Mouse (Mus musculus): ENCODE data around the gene Vars.
"Not testable (repeated sequence)": the region's sequence is repeated elsewhere in the genome, so short reads cannot be mapped to it uniquely, and the experiment has no call there.

The Vars gene

DNA sequence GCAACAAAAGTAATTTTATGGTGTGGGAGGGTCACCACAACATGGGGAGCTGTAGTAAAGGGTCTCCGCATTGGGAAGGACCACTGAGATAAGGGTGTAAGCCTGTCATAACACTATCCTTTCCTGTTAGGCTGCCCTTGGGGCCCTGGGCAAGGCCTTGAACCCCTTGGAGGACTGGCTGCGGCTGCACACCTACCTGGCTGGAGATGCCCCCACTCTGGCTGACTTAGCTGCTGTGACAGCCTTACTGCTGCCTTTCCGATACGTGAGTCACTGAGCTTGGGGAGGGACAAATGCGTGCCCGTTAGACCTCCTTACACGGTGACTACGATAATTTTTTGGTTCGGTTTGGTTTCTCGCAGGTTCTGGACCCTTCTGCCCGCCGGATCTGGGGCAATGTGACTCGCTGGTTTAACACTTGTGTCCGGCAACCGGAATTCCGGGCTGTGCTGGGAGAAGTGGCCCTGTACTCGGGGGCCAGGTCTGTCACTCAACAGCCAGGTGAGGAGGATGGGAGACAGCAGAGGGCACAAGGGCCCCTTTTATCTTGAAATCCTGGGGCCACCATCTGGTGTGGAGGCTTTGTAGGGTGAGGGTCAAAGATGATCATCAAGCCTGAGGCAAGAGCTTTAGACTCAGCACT, 3.4 kb downstream of the Vars start:
- DNase-seq: no peak

DNA sequence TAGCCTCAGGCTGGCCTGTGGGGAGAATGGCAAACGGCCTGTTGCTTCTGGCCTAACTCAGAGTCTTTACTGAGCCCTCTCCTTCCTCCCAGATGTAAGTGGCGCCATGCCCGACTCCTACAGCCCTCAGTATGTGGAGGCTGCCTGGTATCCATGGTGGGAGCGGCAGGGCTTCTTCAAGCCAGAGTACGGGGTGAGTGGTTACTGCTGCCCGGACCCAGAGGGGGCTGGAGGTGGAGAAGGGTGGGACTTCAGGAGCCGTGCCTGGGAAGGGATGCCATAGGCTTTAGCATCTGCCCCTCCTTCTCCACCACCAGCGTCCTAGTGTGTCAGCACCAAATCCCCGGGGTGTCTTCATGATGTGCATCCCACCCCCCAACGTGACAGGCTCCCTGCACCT, 4.4 kb downstream of the Vars start:
- no peak for DNase-seq

DNA sequence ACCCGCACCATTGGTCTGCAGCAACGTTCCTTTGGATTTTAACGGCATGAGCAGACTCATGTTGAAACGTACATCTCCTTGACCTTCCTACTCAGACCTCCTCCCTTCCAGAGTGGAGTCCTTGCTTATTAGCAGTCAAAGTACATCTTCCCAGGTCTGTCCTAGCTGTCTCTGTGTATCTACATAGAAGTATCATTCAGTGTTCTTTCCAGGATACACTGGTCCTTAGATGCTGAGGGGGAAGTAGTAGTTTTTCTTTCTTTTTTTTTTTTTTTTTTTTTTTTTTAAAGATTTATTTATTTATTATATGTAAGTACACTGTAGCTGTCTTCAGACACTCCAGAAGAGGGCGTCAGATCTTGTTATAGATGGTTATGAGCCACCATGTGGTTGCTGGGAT, 5.1 kb downstream of the Vars start:
- not testable (repeated sequence) for DNase-seq

DNA sequence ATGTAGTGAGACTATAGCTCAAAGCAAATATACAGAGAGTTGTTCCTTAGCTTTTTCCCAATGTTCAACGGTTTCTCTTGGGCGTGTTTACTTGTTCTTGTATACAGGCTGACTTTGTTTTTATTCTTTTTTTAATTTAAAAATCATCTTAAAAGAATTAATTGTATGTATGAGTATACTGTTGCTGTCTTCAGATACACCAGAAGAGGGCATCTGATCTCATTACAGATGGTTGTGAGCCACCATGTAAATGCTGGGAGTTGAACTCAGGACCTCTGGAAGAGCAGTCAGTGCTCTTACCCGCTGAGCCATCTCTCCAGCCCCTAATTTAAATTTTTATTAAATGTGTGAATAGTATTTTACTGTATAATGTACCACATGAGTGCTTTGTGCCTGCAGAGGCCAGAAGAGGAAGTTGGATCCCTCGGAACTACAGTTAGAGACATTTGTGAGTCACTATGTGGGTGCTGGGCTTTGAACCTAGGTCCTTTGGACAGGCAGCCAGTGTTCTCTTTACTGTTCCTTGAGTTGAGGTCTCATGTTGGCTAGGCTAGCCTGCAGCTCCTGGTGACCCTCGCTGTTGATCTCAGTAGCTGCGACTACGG, 6.7 kb downstream of the Vars start:
- DNase-seq: no peak

DNA sequence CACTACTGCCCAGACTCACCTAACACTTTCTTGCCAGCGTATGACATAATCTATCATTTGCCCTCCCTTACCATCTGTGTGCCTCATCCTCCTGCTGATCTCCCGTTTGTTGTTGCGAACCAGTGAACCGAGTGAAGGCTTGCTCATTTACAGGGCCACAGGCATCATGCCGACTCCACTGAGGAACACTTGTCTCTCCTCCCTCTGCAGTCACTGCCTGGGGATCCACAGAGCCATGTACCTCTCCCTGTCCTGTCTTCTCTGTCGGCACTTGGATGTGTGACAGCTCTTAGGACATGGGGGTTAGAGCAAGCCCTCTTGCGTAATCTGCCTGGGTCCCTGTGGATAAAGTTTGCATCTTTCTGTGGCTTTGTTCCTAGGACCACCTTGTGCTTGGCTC, 8.8 kb downstream of the Vars start:
- no peak for DNase-seq

DNA sequence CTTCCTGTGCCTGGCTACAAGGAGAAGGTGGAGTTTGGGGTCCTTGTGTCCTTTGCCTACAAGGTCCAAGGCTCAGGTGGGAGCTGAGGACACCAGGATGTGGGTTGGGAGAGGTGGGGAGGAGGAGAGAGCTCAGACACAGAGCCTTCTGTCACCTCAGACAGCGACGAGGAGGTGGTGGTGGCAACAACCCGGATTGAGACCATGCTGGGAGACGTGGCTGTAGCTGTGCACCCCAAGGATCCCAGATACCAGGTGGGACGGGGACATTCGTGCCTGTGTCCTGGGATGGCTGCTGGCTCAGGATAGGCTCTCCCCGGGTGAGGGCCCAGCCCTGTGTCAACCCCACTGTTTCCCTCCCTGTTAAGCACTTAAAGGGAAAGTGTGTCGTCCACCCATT, 10.7 kb downstream of the Vars start:
- DNase-seq: no peak

DNA sequence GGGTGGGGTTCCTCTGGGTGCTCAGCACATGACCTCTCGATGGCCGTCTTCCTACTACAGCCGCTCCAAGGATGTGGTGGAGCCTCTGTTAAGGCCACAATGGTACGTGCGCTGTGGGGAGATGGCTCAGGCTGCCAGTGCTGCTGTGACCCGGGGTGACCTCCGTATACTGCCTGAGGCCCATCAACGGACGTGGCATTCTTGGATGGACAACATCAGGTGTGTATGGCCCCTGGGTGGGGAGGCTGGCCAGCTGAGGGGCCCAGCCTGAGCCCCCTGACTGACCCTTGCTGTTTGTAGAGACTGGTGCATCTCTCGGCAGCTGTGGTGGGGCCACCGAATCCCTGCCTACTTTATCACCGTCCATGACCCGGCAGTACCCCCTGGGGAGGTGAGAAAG, 11.6 kb downstream of the Vars start:
- DNase-seq: no peak

DNA sequence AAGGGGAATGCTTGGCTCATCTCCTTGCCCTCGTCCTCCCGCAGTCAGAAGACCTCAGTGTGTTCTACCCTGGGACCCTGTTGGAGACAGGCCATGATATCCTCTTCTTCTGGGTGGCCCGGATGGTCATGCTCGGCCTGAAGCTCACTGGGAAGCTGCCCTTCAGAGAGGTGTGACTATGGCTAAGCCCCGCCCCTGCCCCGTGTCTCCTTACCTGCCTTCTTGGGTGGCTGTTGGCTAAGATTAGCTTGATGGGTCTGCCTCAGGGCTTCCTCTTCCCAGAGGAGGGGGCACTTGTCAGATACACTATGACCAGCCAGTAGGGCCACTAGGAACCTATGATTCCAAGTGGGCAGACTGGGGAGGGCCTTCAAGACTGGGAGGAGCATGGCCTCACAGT, 12.4 kb downstream of the Vars start:
- DNase-seq: no peak

DNA sequence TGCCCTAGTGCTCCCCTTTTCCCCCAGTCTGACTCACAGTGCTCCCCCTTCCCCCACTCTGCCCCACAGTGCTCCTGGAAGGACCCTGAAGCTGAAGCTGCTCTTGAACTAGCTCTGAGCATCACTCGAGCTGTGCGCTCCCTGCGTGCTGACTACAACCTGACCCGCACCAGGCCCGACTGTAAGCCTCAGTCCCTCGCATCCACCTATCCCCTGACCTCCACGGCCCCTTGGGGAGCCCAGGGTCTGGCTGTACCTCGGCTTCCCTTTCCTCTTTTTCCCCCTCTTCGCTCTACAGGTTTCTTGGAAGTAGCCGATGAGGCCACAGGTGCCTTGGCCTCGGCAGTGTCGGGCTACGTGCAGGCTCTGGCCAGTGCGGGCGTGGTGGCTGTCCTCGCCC, 14.5 kb downstream of the Vars start:
- DNase-seq: no peak

DNA sequence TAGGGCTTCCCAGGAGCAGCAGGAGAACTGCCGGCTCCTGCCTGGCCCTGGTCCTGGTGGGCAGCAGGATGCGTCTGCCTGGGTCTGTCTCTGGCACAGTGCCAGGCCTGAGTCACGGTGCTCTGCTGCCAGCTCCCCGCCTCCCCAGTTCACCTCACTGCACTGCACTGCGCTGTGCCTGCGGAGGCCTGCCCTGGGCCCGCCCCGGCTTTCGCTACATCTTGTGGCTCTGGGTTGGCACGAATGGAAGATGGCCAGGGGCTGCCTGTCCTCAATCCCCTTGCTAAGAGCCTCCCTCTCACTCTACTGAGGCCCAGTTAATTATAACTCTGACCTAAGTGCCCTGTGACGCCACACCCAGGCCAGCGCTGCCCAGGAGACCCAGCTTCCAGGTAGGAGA, 15.6 kb downstream of the Vars start, which contains the start of gene Vwa7:
Gene Vwa7 (plus strand): TSS at position 204 of the 400 bp plus-strand sequence.
- DNase-seq: no peak

DNA sequence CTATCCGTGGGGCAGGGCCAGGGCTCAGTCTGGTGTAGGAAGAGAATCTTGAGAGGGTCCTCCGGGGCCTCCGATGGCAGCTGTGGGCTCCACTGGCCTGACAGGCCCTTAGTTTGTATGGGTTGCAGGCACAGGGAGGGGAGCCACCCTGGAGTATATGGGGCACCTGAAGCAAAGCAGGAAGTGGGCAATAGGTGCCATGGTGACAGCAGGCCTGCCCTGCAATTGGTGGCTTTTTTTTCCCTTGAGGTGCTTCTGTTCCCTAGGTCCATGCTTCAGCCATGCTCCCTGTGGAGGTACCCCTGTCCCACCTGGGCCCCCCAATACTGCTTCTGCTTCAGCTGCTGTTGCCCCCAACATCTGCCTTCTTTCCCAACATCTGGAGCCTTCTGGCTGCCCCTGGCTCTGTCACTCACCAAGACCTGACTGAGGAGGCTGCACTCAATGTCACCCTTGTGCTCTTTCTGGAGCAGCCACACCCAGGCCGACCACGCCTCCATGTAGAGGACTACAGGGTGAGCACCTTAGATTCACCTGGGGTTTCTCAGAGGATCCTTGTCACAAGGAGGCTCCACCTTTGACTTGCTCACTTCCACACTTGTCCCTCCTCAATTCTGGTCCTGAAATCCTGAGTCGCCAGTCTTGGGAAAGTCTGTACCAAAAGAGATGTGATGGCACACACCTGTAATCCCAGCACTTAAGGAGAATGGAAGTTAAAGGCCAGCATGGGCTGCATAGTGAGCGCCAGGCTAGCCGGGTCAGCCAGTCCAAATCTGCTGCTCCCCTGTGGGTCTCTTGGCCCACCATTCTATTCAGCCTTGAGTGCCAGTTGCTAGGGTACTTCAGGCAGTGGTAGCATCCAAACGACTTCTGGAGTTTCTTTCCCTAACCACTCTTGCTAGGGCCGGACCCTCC, 16.3 kb downstream of the Vars start:
- DNase-seq: no peak

DNA sequence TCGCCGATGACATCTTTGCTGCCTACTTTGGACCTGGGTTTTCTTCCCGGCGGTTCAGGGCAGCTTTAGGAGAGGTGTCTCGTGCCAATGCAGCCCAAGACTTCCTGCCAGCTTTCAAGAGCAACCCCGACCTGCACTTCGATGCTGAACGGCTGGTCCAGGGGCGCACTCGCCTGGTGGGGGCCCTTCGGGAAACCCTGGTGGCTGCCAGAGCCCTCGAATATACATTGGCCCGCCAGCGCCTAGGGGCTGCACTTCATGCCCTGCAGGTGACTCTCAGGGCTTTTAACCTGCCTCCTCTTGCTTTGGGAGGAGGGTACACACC, 16.9 kb downstream of the Vars start:
- no peak for DNase-seq

DNA sequence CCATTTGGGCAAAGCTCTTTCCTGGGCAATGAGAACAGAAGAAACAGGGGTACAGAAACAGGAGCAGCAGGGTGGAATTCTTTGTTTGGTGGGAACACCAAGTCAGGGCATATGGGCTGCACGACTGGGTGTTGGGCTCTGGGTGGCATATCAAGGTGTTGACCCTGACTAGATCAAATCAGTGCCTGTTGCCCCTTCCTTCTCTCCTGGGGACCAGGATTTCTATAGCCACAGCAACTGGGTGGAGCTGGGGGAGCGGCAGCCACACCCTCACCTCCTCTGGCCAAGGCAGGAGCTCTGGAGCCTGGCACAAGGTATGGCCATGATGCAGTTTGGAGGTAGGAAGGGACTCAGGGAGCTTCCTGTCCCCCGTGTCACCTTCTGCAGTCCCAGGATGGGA, 17.4 kb downstream of the Vars start:
- DNase-seq: no peak

DNA sequence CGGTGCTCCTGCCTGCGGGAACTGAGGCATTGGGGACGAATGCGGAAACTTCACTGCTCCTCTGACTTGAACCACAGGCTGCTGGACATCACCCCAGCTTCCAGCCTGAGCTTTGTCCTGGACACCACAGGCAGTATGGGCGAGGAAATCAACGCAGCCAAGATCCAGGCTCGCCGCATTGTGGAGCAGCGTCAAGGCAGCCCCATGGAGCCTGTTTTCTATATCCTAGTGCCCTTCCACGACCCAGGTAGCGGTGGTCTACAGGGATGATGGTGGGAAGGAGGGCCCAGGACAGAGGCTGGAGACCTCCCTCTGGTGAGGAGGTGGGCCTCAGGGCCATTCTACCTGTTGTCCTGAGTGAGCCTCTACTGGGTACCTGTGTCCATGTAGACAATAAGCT, 19.1 kb downstream of the Vars start:
- no peak for DNase-seq

DNA sequence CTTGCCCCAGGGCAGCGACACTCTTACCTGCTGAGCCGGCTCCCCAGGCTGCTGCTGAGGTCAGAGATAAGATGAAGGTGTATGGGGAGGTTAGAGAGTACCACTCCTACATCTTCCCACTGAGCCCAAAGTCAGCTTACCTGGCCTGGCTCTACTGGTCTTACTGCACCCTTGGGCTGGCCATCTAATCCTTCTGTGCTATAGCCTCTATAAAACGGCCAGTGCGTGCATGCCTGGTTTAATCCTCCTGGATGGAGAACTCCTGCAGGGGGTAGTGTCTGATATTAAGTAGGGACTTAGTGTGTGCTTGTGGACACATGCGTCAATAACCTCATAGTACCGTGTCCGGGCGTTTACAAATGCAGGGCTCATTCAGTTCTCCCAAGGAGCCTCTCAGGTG, 19.8 kb downstream of the Vars start:
- no peak for DNase-seq

DNA sequence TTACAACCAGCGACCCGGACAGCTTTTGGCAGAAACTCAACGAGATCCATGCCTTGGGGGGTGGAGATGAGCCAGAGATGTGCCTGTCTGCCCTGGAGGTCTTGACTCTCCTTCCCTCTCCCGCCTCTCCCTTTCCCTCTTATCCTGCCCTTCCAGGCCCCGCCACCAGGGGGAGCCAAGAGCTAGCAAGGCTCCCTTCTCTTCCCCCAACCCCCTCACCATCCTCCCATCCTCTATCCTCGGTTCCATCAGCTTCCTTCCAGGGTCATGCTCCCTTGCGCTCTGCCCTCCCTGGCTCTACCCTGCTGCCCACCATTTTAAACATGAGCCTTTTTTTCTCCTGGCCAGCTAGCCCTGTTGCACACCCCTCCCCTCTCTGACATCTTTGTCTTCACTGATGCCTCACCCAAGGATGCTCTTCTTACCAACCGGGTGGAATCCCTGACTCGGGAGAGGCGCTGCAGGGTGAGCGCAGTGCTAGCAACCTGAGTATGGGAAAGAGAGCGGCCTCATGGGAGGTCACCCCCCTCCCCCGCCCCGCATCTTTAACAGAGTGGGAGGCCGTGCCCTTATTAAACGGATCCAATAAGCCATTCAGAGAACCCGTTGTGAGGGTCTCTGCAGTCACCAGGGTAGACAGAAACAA, 20.5 kb downstream of the Vars start:
- DNase-seq: peak; percentile 94

DNA sequence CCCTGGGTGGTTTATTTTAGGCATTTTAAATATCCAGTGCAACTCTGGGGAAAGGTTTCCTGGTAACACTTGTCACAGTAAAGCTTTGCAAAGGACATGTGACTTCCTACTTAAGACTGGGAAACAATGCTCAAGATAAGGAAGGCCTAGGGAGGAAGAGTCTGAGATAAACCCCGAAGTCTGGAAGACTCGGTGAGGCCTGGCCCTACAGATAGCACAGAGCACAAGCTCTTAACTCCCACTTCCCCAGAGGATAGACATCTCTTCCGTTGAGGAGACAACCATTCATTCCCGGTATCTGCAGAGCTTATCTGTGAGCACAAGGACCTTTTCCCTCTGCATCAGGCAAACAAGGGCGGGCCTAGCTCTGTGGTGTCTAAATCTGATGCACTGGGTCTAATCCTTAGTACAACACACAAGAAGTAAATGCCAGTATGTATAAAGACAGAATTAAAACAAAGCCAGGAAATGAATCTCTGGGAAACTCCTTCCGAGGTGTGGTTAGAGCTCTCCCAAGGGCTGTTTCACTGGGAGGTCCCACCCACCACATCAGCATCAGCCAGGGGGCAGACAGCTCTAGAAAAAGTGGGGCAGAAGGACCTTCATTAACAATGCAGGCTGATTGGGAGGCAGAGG, 21.2 kb downstream of the Vars start:
- peak; percentile 79 for DNase-seq

DNA sequence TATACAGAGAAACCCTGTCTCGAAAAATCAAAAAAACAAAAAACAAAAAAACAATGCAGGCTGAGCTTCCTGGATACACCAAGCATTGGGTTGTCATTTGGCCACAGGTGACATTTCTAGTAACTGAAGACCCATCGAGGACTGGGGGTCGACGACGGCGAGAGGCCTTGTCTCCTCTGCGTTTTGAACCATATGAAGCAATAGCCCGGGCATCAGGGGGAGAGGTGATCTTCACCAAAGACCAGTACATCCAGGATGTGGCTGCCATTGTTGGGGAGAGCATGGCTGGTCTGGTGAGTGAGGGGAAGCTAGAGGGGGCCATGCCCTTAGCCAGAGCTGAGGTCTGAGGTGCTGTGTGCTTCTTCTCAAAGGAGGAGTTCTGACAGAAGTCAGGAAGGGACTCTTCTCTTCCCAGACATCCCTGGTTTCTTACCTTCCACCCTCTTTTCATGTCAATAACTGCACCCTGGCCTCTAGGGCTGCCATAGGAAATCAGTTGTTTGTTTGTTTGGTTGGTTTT, 21.8 kb downstream of the Vars start:
- no peak for DNase-seq

DNA sequence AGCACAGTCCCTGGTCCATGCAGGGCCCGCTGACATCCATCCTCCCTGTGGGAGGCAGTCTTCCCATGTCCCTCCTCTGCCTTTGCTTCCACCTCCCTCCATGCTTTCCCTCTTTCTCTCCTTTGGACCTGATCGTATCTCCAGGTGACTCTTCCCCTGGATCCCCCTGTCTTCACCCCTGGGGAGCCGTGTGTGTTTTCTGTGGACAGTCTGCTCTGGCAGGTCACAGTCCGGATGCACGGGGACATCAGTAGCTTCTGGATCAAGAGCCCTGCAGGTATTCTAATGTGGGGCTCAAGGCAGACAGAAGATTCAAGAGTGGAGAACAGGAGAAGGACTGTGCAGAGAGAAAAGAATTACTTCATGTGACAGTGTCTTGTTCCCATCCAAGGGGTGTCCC, 22.4 kb downstream of the Vars start:
- no peak for DNase-seq

DNA sequence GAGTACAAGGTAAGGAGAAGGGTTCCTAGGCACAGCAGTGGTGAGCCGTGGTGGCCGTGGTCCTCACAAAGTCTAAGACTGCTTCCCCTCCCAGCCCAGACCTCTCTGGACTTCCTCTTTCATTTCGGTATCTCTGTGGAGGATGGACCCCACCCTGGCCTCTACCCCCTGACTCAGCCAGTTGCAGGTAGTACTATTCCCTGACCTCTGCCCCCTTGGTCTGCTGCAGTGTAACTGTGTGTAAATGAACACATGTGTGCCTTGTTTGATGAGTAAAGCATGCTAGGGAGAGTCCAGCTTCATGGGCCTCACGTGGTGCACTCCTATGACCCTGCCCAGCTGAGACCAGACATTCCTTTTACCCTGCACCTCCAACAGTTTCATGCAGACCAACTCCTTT, 23.0 kb downstream of the Vars start:
- no peak for DNase-seq

DNA sequence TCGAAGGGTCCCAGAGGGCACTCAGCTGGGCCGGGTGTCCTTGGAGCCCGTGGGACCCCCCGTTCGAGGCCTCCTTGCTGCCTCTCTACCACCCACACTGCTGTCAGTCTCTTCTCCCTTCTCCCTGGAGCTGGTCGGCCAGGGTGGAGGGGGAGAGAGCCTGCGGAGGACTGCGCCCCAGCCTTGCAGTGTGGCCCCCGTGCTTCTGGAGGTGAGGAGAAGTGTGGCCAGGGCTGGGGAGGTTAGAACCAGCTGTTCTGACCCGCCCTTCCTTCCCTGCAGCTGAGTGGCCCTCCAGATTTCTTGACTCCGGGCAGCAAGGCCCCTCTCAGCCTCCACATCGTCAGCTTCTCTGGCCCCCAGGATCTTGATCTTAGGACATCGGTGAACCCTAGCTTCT, 23.5 kb downstream of the Vars start:
- DNase-seq: no peak

DNA sequence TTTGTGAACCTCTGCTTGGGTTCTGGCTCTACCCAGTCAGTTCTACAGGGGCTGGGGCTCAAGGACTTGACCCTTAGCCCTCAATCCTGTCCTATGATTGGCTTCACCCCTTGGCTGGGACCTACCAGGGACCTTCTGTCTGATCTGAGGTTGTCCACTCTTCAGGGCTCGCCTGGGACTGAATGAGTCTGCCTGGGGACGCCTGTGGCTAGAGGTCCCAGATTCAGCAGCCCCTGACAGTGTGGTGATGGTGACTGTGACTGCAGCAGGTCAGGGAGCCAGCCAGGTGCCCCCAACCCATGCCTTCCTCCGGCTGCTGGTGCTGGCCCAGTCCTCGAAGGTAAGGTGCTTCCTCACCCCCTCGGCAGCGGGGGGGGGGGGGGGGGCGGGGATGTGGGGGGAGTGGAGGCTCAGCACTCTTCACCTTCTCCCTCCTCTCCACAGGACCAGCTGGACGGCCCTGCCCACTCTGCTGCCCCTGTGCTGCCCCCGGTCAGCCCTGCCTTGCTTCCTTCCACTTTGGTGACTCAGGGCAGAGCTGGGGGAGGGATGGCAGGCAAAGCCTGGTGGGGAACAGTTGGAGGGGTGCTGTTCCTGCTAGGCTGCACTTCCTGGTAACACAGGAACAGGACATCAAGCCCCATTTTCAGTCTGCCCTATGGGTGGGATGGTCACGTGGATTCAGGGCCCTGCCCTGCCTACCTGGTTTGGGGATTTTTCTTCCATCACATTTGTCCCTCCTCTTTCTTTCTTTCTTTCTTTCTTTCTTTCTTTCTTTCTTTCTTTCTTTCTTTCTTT, 24.1 kb downstream of the Vars start:
- no peak for DNase-seq
